Mouse (Mus musculus) adrenal gland, postnatal 4 days (tissue): Measurements from ENCODE around the gene Rtp4. TPM values are rescaled to one million over a fixed set of nuclear protein-coding genes. Genes with fewer than 3 reads are reported as not detected.
A peak's percentile ranks its signal among the peaks of the same experiment; 100 is the strongest.

Source experiments
- DNase-seq, 2 experiments: peaks; one replicate each; pipeline ENCODE4 v3.0.0; 2021 to 2022; ENCODE audit warnings: low spot score in 2 of 2, mixed read lengths in 2 of 2
- total RNA-seq, 2 experiments: library from RNA; stranded (reverse); gene quantifications; 2 replicates each; pipeline ENCODE4 v1.2.3; 2021

The Rtp4 gene
- total RNA-seq, 2 experiments from 2014 or later: 8.3 to 9.4 TPM

- DNase-seq: no peak
Observed at GRCm38 (mm10) chr16:23511166-23511935, 8.7 kb upstream of the Rtp4 start.

- DNase-seq: no peak
Observed at GRCm38 (mm10) chr16:23513401-23513800, 6.7 kb upstream of the Rtp4 start.

- peak in 1 of 2 experiments; percentile 33 for DNase-seq
Observed at GRCm38 (mm10) chr16:23515766-23516165, 4.3 kb upstream of the Rtp4 start.

- DNase-seq: no peak
Observed at GRCm38 (mm10) chr16:23516606-23517005, 3.5 kb upstream of the Rtp4 start.

- DNase-seq: no peak
Observed at GRCm38 (mm10) chr16:23517230-23517629, 2.9 kb upstream of the Rtp4 start.

- no peak for DNase-seq
Observed at GRCm38 (mm10) chr16:23517754-23518566, 2.1 kb upstream of the Rtp4 start.

- no peak for DNase-seq
Observed at GRCm38 (mm10) chr16:23518567-23519369, 1.3 kb upstream of the Rtp4 start.

- DNase-seq: no peak
Observed at GRCm38 (mm10) chr16:23519771-23520170, 320 bp upstream of the Rtp4 start.

GRCm38 (mm10) chr16:23521092-23521491, 1.0 kb downstream of the Rtp4 start:
- no peak for DNase-seq

- DNase-seq: no peak
Observed at GRCm38 (mm10) chr16:23522081-23522480, 2.0 kb downstream of the Rtp4 start.

- DNase-seq: no peak
Observed at GRCm38 (mm10) chr16:23529186-23529585, 9.1 kb downstream of the Rtp4 start.

GRCm38 (mm10) chr16:23533707-23534106, 13.6 kb downstream of the Rtp4 start:
- DNase-seq: no peak

GRCm38 (mm10) chr16:23541046-23541445, 21.0 kb downstream of the Rtp4 start:
- DNase-seq: no peak

- no peak for DNase-seq
Observed at GRCm38 (mm10) chr16:23542866-23543265, 22.8 kb downstream of the Rtp4 start.

GRCm38 (mm10) chr16:23544361-23544760, 24.3 kb downstream of the Rtp4 start:
- DNase-seq: no peak

GRCm38 (mm10) chr16:23547783-23548182, 27.7 kb downstream of the Rtp4 start:
- no peak for DNase-seq

GRCm38 (mm10) chr16:23550346-23550980, 30.4 kb downstream of the Rtp4 start:
- no peak for DNase-seq

GRCm38 (mm10) chr16:23550981-23551582, 31.0 kb downstream of the Rtp4 start:
- DNase-seq: no peak

GRCm38 (mm10) chr16:23554673-23555072, 34.6 kb downstream of the Rtp4 start:
- no peak for DNase-seq

GRCm38 (mm10) chr16:23557195-23557594, 37.1 kb downstream of the Rtp4 start:
- DNase-seq: no peak

GRCm38 (mm10) chr16:23557669-23558068, 37.6 kb downstream of the Rtp4 start:
- no peak for DNase-seq
